Mouse (Mus musculus) kidney, adult 2 months (tissue): ENCODE measurements around the gene Gon7.

Experiments
- CTCF ChIP-seq: fragments of 200-500 bp; conservative IDR thresholded peaks from 2 replicates; pipeline ENCODE4 v1.5.1; 2011; ENCODE audit warnings: low read depth, mild to moderate bottlenecking, control low read depth, low read length, moderate library complexity, mixed read lengths; ENCODE audit not compliant: insufficient read depth, insufficient read length
- POLR2A ChIP-seq: fragments of 200-500 bp; IDR thresholded peaks from one replicate; pipeline ENCODE4 v1.6.1; 2011; ENCODE audit warnings: low read depth, low read length, control low read depth

GRCm38 (mm10) chr12:102723861-102724260 is 33.7 kb downstream of the Gon7 start:
- TF ChIP-seq CTCF (no peak), POLR2A (no peak)
